Mouse (Mus musculus): ENCODE measurements around the gene Fabp1. TPM values are rescaled to one million over a fixed set of nuclear protein-coding genes. Genes with fewer than 3 reads are reported as not detected.
A peak's percentile ranks its signal among the peaks of the same experiment; 100 is the strongest.

Gene Fabp1
- polyA plus RNA-seq, 1 experiment from 2014 or later: 2.7 TPM

DNA sequence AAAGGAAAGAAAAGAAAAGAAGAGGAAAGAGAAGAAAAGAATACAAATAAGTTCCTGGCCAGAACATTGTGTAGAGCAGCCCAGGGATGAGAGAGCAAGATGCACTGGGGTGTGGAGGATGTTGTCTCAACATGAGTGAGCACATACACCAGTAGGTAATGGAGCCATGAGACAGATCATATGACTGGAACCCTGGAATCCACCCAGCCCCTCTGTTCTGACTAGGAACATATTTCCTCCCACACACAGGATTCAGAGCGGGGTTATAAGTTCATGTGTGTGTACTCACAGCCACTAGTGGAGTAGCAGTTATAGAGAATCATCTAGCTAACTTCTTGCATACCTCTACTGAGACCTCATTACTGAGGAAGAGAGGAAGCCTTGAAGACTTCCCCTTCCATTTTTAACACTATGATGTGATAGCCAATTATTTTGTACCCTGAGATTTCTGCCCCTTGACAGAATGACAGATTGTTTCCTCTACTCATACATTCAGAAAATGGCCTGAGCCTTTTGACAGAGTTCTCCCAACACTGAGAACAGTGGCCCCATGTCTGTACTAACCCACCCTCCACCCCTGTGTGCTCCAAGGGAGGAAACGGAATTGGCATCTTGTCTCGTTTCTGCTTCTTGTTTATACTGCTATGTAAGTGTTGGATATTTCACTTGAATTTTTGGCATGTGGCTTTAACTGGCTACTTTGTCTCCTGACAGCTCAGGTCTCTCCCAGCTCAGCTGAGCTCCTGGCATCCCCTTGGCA, 24.7 kb downstream of the Fabp1 start:
- Histone ChIP-seq H3K27ac (ENCODE audit: low read length) (no peak overlapping the region), H3K4me2 (replicated peaks; ENCODE audit: low read depth, low read length) (no peak overlapping the region), H3K9ac (replicated peaks; ENCODE audit: low read depth, low read length) (no peak overlapping the region), H3K36me3 (ENCODE audit: control insufficient read depth, insufficient read depth, low read length) (no peaks in the 10 kb centered on the region), H3K4me1 (ENCODE audit: control insufficient read depth, insufficient read depth, low read length) (peaks cover 5% of the 10 kb centered on the region; the same call in 1 of the 2 replicates), H3K27me3 (ENCODE audit: control insufficient read depth, insufficient read depth, low read length) (no peaks in the 10 kb centered on the region), H3K4me3 (ENCODE audit: low read depth, low read length) (no peak overlapping the region), H3K9me3 (ENCODE audit: control insufficient read depth, low read depth, low read length) (no peaks in the 10 kb centered on the region)
- 43% methylated on average over 3 of the region's 3 CpGs for WGBS
- ATAC-seq (ENCODE audit: insufficient number of reproducible peaks, insufficient read depth, low FRiP score, low read depth): no peak

- H3K9ac ChIP-seq (replicated peaks; ENCODE audit: low read depth, low read length): no peak overlapping the region
- 34% methylated on average over 6 of the region's 6 CpGs for WGBS
- H3K27me3 ChIP-seq (ENCODE audit: control insufficient read depth, insufficient read depth, low read length): no peaks in the 10 kb centered on the region
- no peak overlapping the region for H3K4me3 ChIP-seq (ENCODE audit: low read depth, low read length)
- H3K9me3 ChIP-seq (ENCODE audit: control insufficient read depth, low read depth, low read length): no peaks in the 10 kb centered on the region
- no peak for ATAC-seq (ENCODE audit: insufficient number of reproducible peaks, insufficient read depth, low FRiP score, low read depth)
- no peaks in the 10 kb centered on the region for H3K36me3 ChIP-seq (ENCODE audit: control insufficient read depth, insufficient read depth, low read length)
- no peak overlapping the region for H3K4me2 ChIP-seq (replicated peaks; ENCODE audit: low read depth, low read length)
- peaks cover 5% of the 10 kb centered on the region; the same call in 1 of the 2 replicates for H3K4me1 ChIP-seq (ENCODE audit: control insufficient read depth, insufficient read depth, low read length)
- no peak overlapping the region; the same call in 1 of the 2 replicates for H3K27ac ChIP-seq (ENCODE audit: low read length)
Observed at GRCm38 (mm10) chr6:71226544-71226943, 26.9 kb downstream of the Fabp1 start.

GRCm38 (mm10) chr6:71227157-71227770, 27.6 kb downstream of the Fabp1 start:
- no peaks in the 10 kb centered on the region for H3K36me3 ChIP-seq (ENCODE audit: control insufficient read depth, insufficient read depth, low read length)
- H3K9ac ChIP-seq (replicated peaks; ENCODE audit: low read depth, low read length): no peak overlapping the region
- no peaks in the 10 kb centered on the region for H3K27me3 ChIP-seq (ENCODE audit: control insufficient read depth, insufficient read depth, low read length)
- peak overlapping the region; percentile 36; the same call in 1 of the 2 replicates for H3K27ac ChIP-seq (ENCODE audit: low read length)
- H3K4me2 ChIP-seq (replicated peaks; ENCODE audit: low read depth, low read length): no peak overlapping the region
- no peak overlapping the region for H3K4me3 ChIP-seq (ENCODE audit: low read depth, low read length)
- WGBS: 10% methylated on average over 7 of the region's 7 CpGs
- H3K4me1 ChIP-seq (ENCODE audit: control insufficient read depth, insufficient read depth, low read length): peaks cover 5% of the 10 kb centered on the region; the same call in 1 of the 2 replicates
- H3K9me3 ChIP-seq (ENCODE audit: control insufficient read depth, low read depth, low read length): no peaks in the 10 kb centered on the region
- peak; percentile 28; the same call in 1 of the 2 replicates for ATAC-seq (ENCODE audit: insufficient number of reproducible peaks, insufficient read depth, low FRiP score, low read depth)

DNA sequence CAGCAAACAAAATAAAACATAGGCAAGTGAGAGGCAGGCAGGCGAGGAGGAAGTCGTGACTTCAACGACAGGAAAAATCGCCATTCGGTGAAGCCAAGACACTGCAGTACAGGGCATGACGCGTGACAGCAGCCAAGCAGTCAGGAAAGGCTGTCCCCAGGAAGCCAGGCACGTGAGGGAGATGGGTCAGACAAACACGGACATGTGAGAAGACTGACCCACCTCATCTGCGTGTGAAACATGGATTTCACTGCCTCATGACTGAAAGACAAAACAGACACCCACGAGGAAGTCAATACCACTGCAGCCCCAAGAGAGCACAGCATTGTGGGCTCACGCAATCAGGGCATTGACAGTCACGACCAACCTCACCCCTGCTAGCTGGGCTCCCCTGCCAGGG, 35.5 kb downstream of the Fabp1 start:
- no peak overlapping the region for H3K4me2 ChIP-seq (replicated peaks; ENCODE audit: low read depth, low read length)
- H3K27me3 ChIP-seq (ENCODE audit: control insufficient read depth, insufficient read depth, low read length): no peaks in the 10 kb centered on the region
- H3K36me3 ChIP-seq (ENCODE audit: control insufficient read depth, insufficient read depth, low read length): no peaks in the 10 kb centered on the region
- no peaks in the 10 kb centered on the region for H3K9me3 ChIP-seq (ENCODE audit: control insufficient read depth, low read depth, low read length)
- no peak overlapping the region for H3K27ac ChIP-seq (ENCODE audit: low read length)
- no peak overlapping the region for H3K4me3 ChIP-seq (ENCODE audit: low read depth, low read length)
- 77% methylated on average over 13 of the region's 13 CpGs for WGBS
- H3K4me1 ChIP-seq (ENCODE audit: control insufficient read depth, insufficient read depth, low read length): no peaks in the 10 kb centered on the region
- ATAC-seq (ENCODE audit: insufficient number of reproducible peaks, insufficient read depth, low FRiP score, low read depth): no peak
- no peak overlapping the region for H3K9ac ChIP-seq (replicated peaks; ENCODE audit: low read depth, low read length)

GRCm38 (mm10) chr6:71235944-71236343, 36.3 kb downstream of the Fabp1 start:
- no peak overlapping the region for H3K4me3 ChIP-seq (ENCODE audit: low read depth, low read length)
- H3K9ac ChIP-seq (replicated peaks; ENCODE audit: low read depth, low read length): no peak overlapping the region
- no peak for ATAC-seq (ENCODE audit: insufficient number of reproducible peaks, insufficient read depth, low FRiP score, low read depth)
- H3K4me1 ChIP-seq (ENCODE audit: control insufficient read depth, insufficient read depth, low read length): no peaks in the 10 kb centered on the region
- H3K4me2 ChIP-seq (replicated peaks; ENCODE audit: low read depth, low read length): no peak overlapping the region
- H3K27me3 ChIP-seq (ENCODE audit: control insufficient read depth, insufficient read depth, low read length): no peaks in the 10 kb centered on the region
- H3K9me3 ChIP-seq (ENCODE audit: control insufficient read depth, low read depth, low read length): no peaks in the 10 kb centered on the region
- 53% methylated on average over 2 of the region's 3 CpGs for WGBS
- no peaks in the 10 kb centered on the region for H3K36me3 ChIP-seq (ENCODE audit: control insufficient read depth, insufficient read depth, low read length)
- H3K27ac ChIP-seq (ENCODE audit: low read length): no peak overlapping the region

- Histone ChIP-seq H3K27me3 (ENCODE audit: control insufficient read depth, insufficient read depth, low read length) (no peaks in the 10 kb centered on the region), H3K9ac (replicated peaks; ENCODE audit: low read depth, low read length) (no peak overlapping the region), H3K27ac (ENCODE audit: low read length) (peak overlapping the region; percentile 44; the same call in 1 of the 2 replicates), H3K4me2 (replicated peaks; ENCODE audit: low read depth, low read length) (no peak overlapping the region), H3K4me3 (ENCODE audit: low read depth, low read length) (no peak overlapping the region), H3K36me3 (ENCODE audit: control insufficient read depth, insufficient read depth, low read length) (no peaks in the 10 kb centered on the region), H3K9me3 (ENCODE audit: control insufficient read depth, low read depth, low read length) (no peaks in the 10 kb centered on the region), H3K4me1 (ENCODE audit: control insufficient read depth, insufficient read depth, low read length) (no peaks in the 10 kb centered on the region)
- 68% methylated on average over 6 of the region's 6 CpGs for WGBS
- ATAC-seq (ENCODE audit: insufficient number of reproducible peaks, insufficient read depth, low FRiP score, low read depth): 0 out of 2 replicates have a peak, but pooled peaks have one; percentile 40
Observed at GRCm38 (mm10) chr6:71236506-71236905, 36.9 kb downstream of the Fabp1 start.

DNA sequence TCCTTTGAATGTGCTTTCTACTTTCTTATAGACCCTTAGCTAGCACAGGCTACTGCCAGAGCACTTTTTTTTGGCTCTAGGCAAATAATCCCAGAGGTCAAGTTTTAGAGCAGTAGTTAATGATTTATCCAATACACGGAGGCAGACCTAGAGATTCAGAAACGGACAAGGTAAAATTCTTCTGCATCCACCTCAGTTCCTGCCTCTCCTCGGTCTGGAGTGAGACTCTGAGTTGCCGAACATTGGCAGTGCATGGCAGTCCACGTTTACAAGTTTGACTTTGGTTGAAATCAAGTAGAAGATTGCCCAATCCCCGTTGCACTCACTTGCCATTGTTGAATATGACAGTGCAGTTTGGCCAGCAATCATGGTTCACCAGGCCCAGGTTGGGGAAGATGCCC, 37.4 kb downstream of the Fabp1 start:
- H3K27ac ChIP-seq (ENCODE audit: low read length): no peak overlapping the region
- peak; percentile 64; the same call in 1 of the 2 replicates for ATAC-seq (ENCODE audit: insufficient number of reproducible peaks, insufficient read depth, low FRiP score, low read depth)
- no peak overlapping the region for H3K4me3 ChIP-seq (ENCODE audit: low read depth, low read length)
- no peaks in the 10 kb centered on the region for H3K27me3 ChIP-seq (ENCODE audit: control insufficient read depth, insufficient read depth, low read length)
- no peak overlapping the region for H3K4me2 ChIP-seq (replicated peaks; ENCODE audit: low read depth, low read length)
- no peak overlapping the region for H3K9ac ChIP-seq (replicated peaks; ENCODE audit: low read depth, low read length)
- no peaks in the 10 kb centered on the region for H3K9me3 ChIP-seq (ENCODE audit: control insufficient read depth, low read depth, low read length)
- no peaks in the 10 kb centered on the region for H3K36me3 ChIP-seq (ENCODE audit: control insufficient read depth, insufficient read depth, low read length)
- no peaks in the 10 kb centered on the region for H3K4me1 ChIP-seq (ENCODE audit: control insufficient read depth, insufficient read depth, low read length)
- WGBS: 62% methylated on average over 6 of the region's 6 CpGs

GRCm38 (mm10) chr6:71239069-71239750, 39.6 kb downstream of the Fabp1 start:
- Histone ChIP-seq H3K4me1 (ENCODE audit: control insufficient read depth, insufficient read depth, low read length) (no peaks in the 10 kb centered on the region), H3K36me3 (ENCODE audit: control insufficient read depth, insufficient read depth, low read length) (no peaks in the 10 kb centered on the region), H3K4me3 (ENCODE audit: low read depth, low read length) (no peak overlapping the region), H3K27me3 (ENCODE audit: control insufficient read depth, insufficient read depth, low read length) (no peaks in the 10 kb centered on the region), H3K9me3 (ENCODE audit: control insufficient read depth, low read depth, low read length) (no peaks in the 10 kb centered on the region), H3K27ac (ENCODE audit: low read length) (no peak overlapping the region), H3K9ac (replicated peaks; ENCODE audit: low read depth, low read length) (no peak overlapping the region), H3K4me2 (replicated peaks; ENCODE audit: low read depth, low read length) (no peak overlapping the region)
- 92% methylated on average over 26 of the region's 26 CpGs for WGBS
- no peak for ATAC-seq (ENCODE audit: insufficient number of reproducible peaks, insufficient read depth, low FRiP score, low read depth)
